Mouse (Mus musculus) E14TG2a.4 (cell line): ENCODE measurements at regions not wholly inside any gene's neighbourhood (a gene's known extent, or its start where the extent isn't known, plus 50 kb on each side); places are given as distances from the start of the nearest gene placed in this dataset.

Experiments
- CTCF ChIP-seq: conservative IDR thresholded peaks from 2 replicates; pipeline ENCODE4 v1.5.1; 2014; ENCODE audit warnings: low read length
- NANOG ChIP-seq: IDR thresholded peaks from 2 replicates; pipeline ENCODE4 v1.6.1; 2014; ENCODE audit warnings: borderline replicate concordance, low read length, mixed read lengths
- POU5F1 ChIP-seq: IDR thresholded peaks from 2 replicates; pipeline ENCODE4 v1.6.1; 2014; ENCODE audit warnings: low read length, borderline replicate concordance

DNA sequence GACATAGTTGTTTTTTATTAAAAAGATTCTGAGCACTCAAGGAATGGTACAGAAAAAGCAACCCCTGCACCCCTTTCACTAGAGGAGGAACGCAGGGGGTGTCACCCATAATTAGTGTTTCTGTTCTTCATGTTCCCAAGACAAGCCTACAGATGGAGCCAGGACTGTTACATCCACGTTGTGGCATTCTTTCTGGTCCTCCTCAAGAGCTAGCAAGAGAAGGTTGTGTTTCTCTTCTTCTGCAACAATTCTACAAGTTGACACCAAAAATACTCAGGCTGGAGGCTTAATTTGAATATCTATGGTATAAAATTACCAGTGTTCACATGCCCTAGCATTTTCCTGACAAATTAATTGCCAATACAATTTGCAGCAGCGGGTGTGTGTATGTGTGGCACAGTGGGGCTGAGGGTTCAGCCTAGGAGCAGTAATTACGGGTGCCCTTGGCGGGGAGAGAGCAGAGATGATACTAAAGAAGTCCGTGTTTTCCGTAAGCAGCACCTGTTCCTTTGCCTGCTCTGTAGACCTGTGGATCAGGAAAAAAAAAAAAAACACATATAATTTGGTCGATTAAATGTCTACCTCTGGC, 98.4 kb upstream of the Cpne4 start:
- TF ChIP-seq CTCF, result no peak
- TF ChIP-seq NANOG, result no peak
- TF ChIP-seq POU5F1, result no peak
